Mouse (Mus musculus) erythroblast, embryonic 14.5 days (primary cell): ENCODE measurements around the gene Ppm1l.

Source experiments
- GATA1 ChIP-seq: IDR thresholded peaks from 2 replicates; pipeline ENCODE4 v1.6.1; 2012; ENCODE audit warnings: low read length, inconsistent platforms, mixed read lengths
- TAL1 ChIP-seq: IDR thresholded peaks from 3 replicates; pipeline ENCODE4 v1.6.1; 2012; ENCODE audit warnings: low read length, inconsistent platforms, mixed read lengths

DNA sequence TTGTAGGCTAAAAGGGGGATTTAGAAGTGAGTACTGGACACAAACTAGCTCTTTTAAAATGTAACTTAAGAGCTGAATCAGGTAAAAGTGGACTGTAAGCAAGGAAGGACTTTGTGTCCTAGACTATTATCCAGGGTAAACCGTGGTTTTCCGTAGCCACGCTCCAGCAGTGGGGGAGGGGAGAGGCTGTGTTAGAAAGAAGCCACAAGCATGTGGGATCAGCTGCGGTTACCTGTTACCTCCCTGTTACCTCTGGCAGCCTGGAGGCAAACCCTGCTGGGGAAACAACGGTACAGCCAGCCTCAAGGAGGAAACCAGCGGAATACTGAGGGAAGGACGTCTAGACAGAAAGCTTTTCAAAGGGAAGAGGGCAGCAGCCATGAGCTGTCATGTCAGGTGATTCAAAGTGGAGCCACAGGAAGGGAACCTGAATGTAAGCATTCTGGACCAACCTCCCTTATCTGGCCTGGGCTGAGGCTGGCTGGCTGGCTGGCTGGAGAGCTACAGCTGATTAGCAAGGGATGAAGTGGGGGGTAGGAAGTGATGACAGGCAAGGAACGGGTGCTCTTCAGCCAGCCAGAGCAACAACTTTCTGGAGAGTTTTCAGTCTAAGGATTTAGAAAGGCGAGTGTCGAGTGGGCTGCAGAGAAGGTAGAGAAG is 271.6 kb downstream of the Ppm1l start:
- TF ChIP-seq TAL1 (no peak), GATA1 (no peak)
